25 mouse cellular contexts compared by ENCODE assay signal in genomic region chr2:32825796-32826195, GRCm38 (mm10). TPM values are rescaled to one million over a fixed set of nuclear protein-coding genes. Genes with fewer than 3 reads are reported as not detected.
DNase-seq lines count a peak whose midpoint lies in the region; ATAC-seq and TF ChIP-seq lines count a peak whose summit lies in the region.
"Had no signal": no experiment of that assay in that cellular context is flagged by ENCODE, and none has a peak within 500 bp of the region (broad histone marks: within the 10 kb centered on the region; RNA-seq: fewer than 3 reads in every experiment).

No protein-coding gene starts in this region.

- no peak overlapping the region for H3K4me3 ChIP-seq in forebrain, embryonic 10.5 days
- no peak overlapping the region for H3K4me3 ChIP-seq in forebrain, embryonic 11.5 days (ENCODE audit: low read depth, low read length)
- no peak overlapping the region for H3K4me3 ChIP-seq in kidney, postnatal 0 days (replicated peaks; ENCODE audit: low read depth, low read length)
- no peak overlapping the region for H3K4me3 ChIP-seq in kidney, embryonic 14.5 days (ENCODE audit: low read length)
- H3K4me3 ChIP-seq: embryonic facial prominence, embryonic 10.5 days; embryonic facial prominence, embryonic 12.5 days; forebrain, embryonic 13.5 days; forebrain, embryonic 15.5 days had no signal

- peaks cover 22% of the 10 kb centered on the region for H3K4me1 ChIP-seq in forebrain, embryonic 10.5 days
- peaks cover 2% of the 10 kb centered on the region; the same call in 1 of the 2 replicates for H3K4me1 ChIP-seq in forebrain, embryonic 11.5 days (replicated peaks; ENCODE audit: control insufficient read depth, insufficient read depth, low read length)
- 0 out of 2 replicates have a peak, but pooled peaks cover 8% of the 10 kb centered on the region for H3K4me1 ChIP-seq in kidney, postnatal 0 days (replicated peaks; ENCODE audit: insufficient read depth, low read length)
- peaks cover 10% of the 10 kb centered on the region; the same call in 1 of the 2 replicates for H3K4me1 ChIP-seq in kidney, embryonic 14.5 days (ENCODE audit: control insufficient read depth, insufficient read depth, low read length)

- H3K27me3 ChIP-seq in forebrain, embryonic 10.5 days (ENCODE audit: poor library complexity, severe bottlenecking): no peaks in the 10 kb centered on the region
- H3K27me3 ChIP-seq in forebrain, embryonic 11.5 days (ENCODE audit: control insufficient read depth, insufficient read depth, low read length): no peaks in the 10 kb centered on the region
- H3K27me3 ChIP-seq in kidney, postnatal 0 days (ENCODE audit: insufficient read depth, low read length): no peaks in the 10 kb centered on the region
- no peaks in the 10 kb centered on the region for H3K27me3 ChIP-seq in kidney, embryonic 14.5 days (ENCODE audit: control insufficient read depth, insufficient read depth, low read length)
- H3K27me3 ChIP-seq: CH12.LX; embryonic facial prominence, embryonic 12.5 days; forebrain, embryonic 13.5 days; forebrain, embryonic 15.5 days; Patski had no signal

- no peak overlapping the region for H3K9ac ChIP-seq in forebrain, embryonic 11.5 days (ENCODE audit: low read length)
- H3K9ac ChIP-seq in kidney, postnatal 0 days (ENCODE audit: low read depth, low read length): no peak overlapping the region
- no peak overlapping the region for H3K9ac ChIP-seq in kidney, embryonic 14.5 days (ENCODE audit: low read depth, low read length)
- H3K9ac ChIP-seq: embryonic facial prominence, embryonic 12.5 days; forebrain, embryonic 13.5 days; forebrain, embryonic 15.5 days; forebrain, postnatal 0 days had no signal

- no peak for ATAC-seq in forebrain, embryonic 11.5 days (replicated peaks; ENCODE audit: low FRiP score)
- ATAC-seq in kidney, postnatal 0 days (replicated peaks; ENCODE audit: low FRiP score, low read depth): no peak
- no peak for ATAC-seq in kidney, embryonic 14.5 days (ENCODE audit: low FRiP score, low TSS enrichment)
- ATAC-seq: activated CD4-positive, CD25-positive, alpha-beta regulatory T cell, adult 4 months; CD4-positive, CD25-positive, alpha-beta regulatory T cell, adult 4 months; forebrain, embryonic 13.5 days; forebrain, embryonic 15.5 days; forebrain, postnatal 0 days; Patski had no signal

- no peak for TF ChIP-seq CTCF in kidney, postnatal 0 days (IDR thresholded peaks at IDR 0.05; ENCODE audit: low read depth)

- H3K4me2 ChIP-seq in forebrain, embryonic 11.5 days (ENCODE audit: low read depth, low read length, severe bottlenecking): no peak overlapping the region
- H3K4me2 ChIP-seq in kidney, postnatal 0 days (ENCODE audit: low read length): no peak overlapping the region
- H3K4me2 ChIP-seq in kidney, embryonic 14.5 days (replicated peaks; ENCODE audit: low read depth, low read length): no peak overlapping the region
- H3K4me2 ChIP-seq: embryonic facial prominence, embryonic 12.5 days; forebrain, embryonic 13.5 days; forebrain, embryonic 15.5 days had no signal

- DNase-seq in forebrain, embryonic 10.5 days (ENCODE audit: extremely low spot score, low spot score): no peak
- no peak for DNase-seq in forebrain, embryonic 11.5 days (ENCODE audit: low spot score)
- DNase-seq in kidney, postnatal 0 days (ENCODE audit: low spot score): no peak
- peak; percentile 49 for DNase-seq in layer of hippocampus, adult 9-11 months
- no peak for DNase-seq in layer of hippocampus, postnatal 10 days (ENCODE audit: low spot score in 2 of 2)
- peak; percentile 32 for DNase-seq in A20 (ENCODE audit: low read depth, low spot score)
- DNase-seq in urinary bladder, adult 2 months (ENCODE audit: low spot score): no peak
- DNase-seq: adrenal gland, adult 8-10 months; adrenal gland, postnatal 14 days; adrenal gland, postnatal 36 days; B cell, adult 2 months; cerebellum, adult 18-20 months; cerebellum, adult 9-10 months; cerebellum, postnatal 10 days; forebrain, postnatal 0 days had no signal

- WGBS in forebrain, embryonic 10.5 days: 85% methylated on average over 6 of the region's 6 CpGs
- 88% methylated on average over 6 of the region's 6 CpGs for WGBS in forebrain, embryonic 11.5 days
- 80% methylated on average over 6 of the region's 6 CpGs for WGBS in kidney, postnatal 0 days
- WGBS in kidney, embryonic 14.5 days: 90% methylated on average over 6 of the region's 6 CpGs

- H3K36me3 ChIP-seq in forebrain, embryonic 10.5 days (replicated peaks): no peaks in the 10 kb centered on the region
- H3K36me3 ChIP-seq in forebrain, embryonic 11.5 days (ENCODE audit: control insufficient read depth, insufficient read depth, low read length): no peaks in the 10 kb centered on the region
- H3K36me3 ChIP-seq in kidney, postnatal 0 days (ENCODE audit: insufficient read depth, low read length): no peaks in the 10 kb centered on the region
- H3K36me3 ChIP-seq in kidney, embryonic 14.5 days (ENCODE audit: control insufficient read depth, insufficient read depth, low read length): no peaks in the 10 kb centered on the region
- H3K36me3 ChIP-seq: embryonic facial prominence, embryonic 12.5 days had no signal

- H3K9me3 ChIP-seq in forebrain, embryonic 10.5 days: no peaks in the 10 kb centered on the region
- H3K9me3 ChIP-seq in forebrain, embryonic 11.5 days (ENCODE audit: control insufficient read depth, low read length): no peaks in the 10 kb centered on the region
- H3K9me3 ChIP-seq in kidney, postnatal 0 days (replicated peaks; ENCODE audit: low read length): no peaks in the 10 kb centered on the region
- no peaks in the 10 kb centered on the region for H3K9me3 ChIP-seq in kidney, embryonic 14.5 days (ENCODE audit: control insufficient read depth, low read length)
- H3K9me3 ChIP-seq: embryonic facial prominence, embryonic 10.5 days; embryonic facial prominence, embryonic 12.5 days; forebrain, embryonic 13.5 days; forebrain, embryonic 15.5 days; G1E had no signal

- H3K27ac ChIP-seq in forebrain, embryonic 10.5 days: peak overlapping the region; percentile 1; the same call in 1 of the 2 replicates
- no peak overlapping the region for H3K27ac ChIP-seq in forebrain, embryonic 11.5 days (ENCODE audit: low read depth, low read length)
- 0 out of 2 replicates have a peak overlapping the region, but pooled peaks have one; percentile 47 for H3K27ac ChIP-seq in kidney, postnatal 0 days
- H3K27ac ChIP-seq in kidney, embryonic 14.5 days (ENCODE audit: low read depth, low read length): no peak overlapping the region
- H3K27ac ChIP-seq: embryonic facial prominence, embryonic 10.5 days; embryonic facial prominence, embryonic 12.5 days; forebrain, embryonic 13.5 days; forebrain, embryonic 15.5 days had no signal

RNA-seq across cellular contexts. Expression of gene Stxbp1, which starts 21.2 kb away (rescaled TPM):
- polyA plus RNA-seq in forebrain, embryonic 10.5 days (2016; fragmentation: Nextera tagmentation; extraction: Ambion mirVana): 18.7 and 20.8 TPM in 2 replicates
- polyA plus RNA-seq in forebrain, embryonic 11.5 days (2014; fragmentation: Nextera tagmentation; extraction: Ambion mirVana): 44.0 and 44.6 TPM in 2 replicates
- polyA plus RNA-seq in kidney, postnatal 0 days (2015; fragmentation: Nextera tagmentation; extraction: Ambion mirVana): 14.3 and 14.6 TPM in 2 replicates
- polyA plus RNA-seq in kidney, embryonic 14.5 days (2014; fragmentation: Nextera tagmentation; extraction: Ambion mirVana): 11.2 and 16.2 TPM in 2 replicates
- 100 to 1,000 TPM; 525 to 547 TPM for total RNA-seq in layer of hippocampus, postnatal 10 days (2021)
- polyA plus RNA-seq in urinary bladder, adult 2 months (2012; rRNA removed): 15.8 and 19.8 TPM in 2 replicates

RNA-seq across cellular contexts. Expression of gene Cfap157, which starts 41.6 kb away (rescaled TPM):
- polyA plus RNA-seq in forebrain, embryonic 10.5 days (2016; fragmentation: Nextera tagmentation; extraction: Ambion mirVana): 1.1 and 1.2 TPM in 2 replicates
- polyA plus RNA-seq in forebrain, embryonic 11.5 days (2014; fragmentation: Nextera tagmentation; extraction: Ambion mirVana): 0.33 and 0.87 TPM in 2 replicates
- polyA plus RNA-seq in kidney, postnatal 0 days (2015; fragmentation: Nextera tagmentation; extraction: Ambion mirVana): 0.45 and 0.48 TPM in 2 replicates
- 0.11 and 0.39 TPM in 2 replicates for polyA plus RNA-seq in kidney, embryonic 14.5 days (2014; fragmentation: Nextera tagmentation; extraction: Ambion mirVana)
- under 1 TPM; 0.75 to 0.76 TPM for total RNA-seq in layer of hippocampus, postnatal 10 days (2021)
- 0.29 and 0.41 TPM in 2 replicates for polyA plus RNA-seq in urinary bladder, adult 2 months (2012; rRNA removed)
- total RNA-seq: adrenal gland, adult 8-10 months; adrenal gland, postnatal 14 days; adrenal gland, postnatal 36 days; CH12.LX had no signal
- polyA plus RNA-seq: activated CD4-positive, CD25-positive, alpha-beta regulatory T cell, adult 4 months; G1E had no signal

RNA-seq across cellular contexts. Expression of gene Fam129b, which starts 50.1 kb away (rescaled TPM):
- 22.8 and 25.3 TPM in 2 replicates for polyA plus RNA-seq in forebrain, embryonic 10.5 days (2016; fragmentation: Nextera tagmentation; extraction: Ambion mirVana)
- polyA plus RNA-seq in forebrain, embryonic 11.5 days (2014; fragmentation: Nextera tagmentation; extraction: Ambion mirVana): 13.8 and 15.4 TPM in 2 replicates
- 41.1 and 42.2 TPM in 2 replicates for polyA plus RNA-seq in kidney, postnatal 0 days (2015; fragmentation: Nextera tagmentation; extraction: Ambion mirVana)
- 18.2 and 19.9 TPM in 2 replicates for polyA plus RNA-seq in kidney, embryonic 14.5 days (2014; fragmentation: Nextera tagmentation; extraction: Ambion mirVana)
- total RNA-seq in layer of hippocampus, postnatal 10 days (2021): 10 to 100 TPM; 22.6 to 26.3 TPM
- 99.6 and 102 TPM in 2 replicates for polyA plus RNA-seq in urinary bladder, adult 2 months (2012; rRNA removed)

RNA-seq across cellular contexts. Expression of gene Ptrh1, which starts 50.2 kb away (rescaled TPM):
- polyA plus RNA-seq in forebrain, embryonic 10.5 days (2016; fragmentation: Nextera tagmentation; extraction: Ambion mirVana): 4.4 and 5.1 TPM in 2 replicates
- 3.3 and 4.6 TPM in 2 replicates for polyA plus RNA-seq in forebrain, embryonic 11.5 days (2014; fragmentation: Nextera tagmentation; extraction: Ambion mirVana)
- 7.0 and 7.8 TPM in 2 replicates for polyA plus RNA-seq in kidney, postnatal 0 days (2015; fragmentation: Nextera tagmentation; extraction: Ambion mirVana)
- polyA plus RNA-seq in kidney, embryonic 14.5 days (2014; fragmentation: Nextera tagmentation; extraction: Ambion mirVana): 3.3 and 5.8 TPM in 2 replicates
- 10 to 100 TPM in 1 of 2 experiments, 1 to 10 TPM in 1; 5.4 to 11.5 TPM for total RNA-seq in layer of hippocampus, postnatal 10 days (2021)
- 8.6 and 10.4 TPM in 2 replicates for polyA plus RNA-seq in urinary bladder, adult 2 months (2012; rRNA removed)

RNA-seq across cellular contexts. Expression of gene Ttc16, which starts 50.4 kb away (rescaled TPM):
- 0.32 and 0.36 TPM in 2 replicates for polyA plus RNA-seq in forebrain, embryonic 10.5 days (2016; fragmentation: Nextera tagmentation; extraction: Ambion mirVana)
- 0.80 and 0.84 TPM in 2 replicates for polyA plus RNA-seq in forebrain, embryonic 11.5 days (2014; fragmentation: Nextera tagmentation; extraction: Ambion mirVana)
- 0.13 and 0.18 TPM in 2 replicates for polyA plus RNA-seq in kidney, postnatal 0 days (2015; fragmentation: Nextera tagmentation; extraction: Ambion mirVana)
- 0.30 TPM in 1 of 2 replicates, not detected in the other for polyA plus RNA-seq in kidney, embryonic 14.5 days (2014; fragmentation: Nextera tagmentation; extraction: Ambion mirVana)
- total RNA-seq in layer of hippocampus, postnatal 10 days (2021): under 1 TPM; 0.71 to 0.94 TPM
- polyA plus RNA-seq in urinary bladder, adult 2 months (2012; rRNA removed): 0.80 and 0.85 TPM in 2 replicates
- total RNA-seq: adrenal gland, postnatal 14 days had no signal

Comparison
In these comparisons a context has a peak if more than half of its experiments do, and no peak if none do; other contexts are left out.
1. DNase-seq: peak in layer of hippocampus, adult 9-11 months (single experiment) and A20 (single experiment); none in forebrain, embryonic 10.5 days (single experiment), forebrain, embryonic 11.5 days (single experiment), kidney, postnatal 0 days (single experiment), layer of hippocampus, postnatal 10 days (0 of 2) and urinary bladder, adult 2 months (single experiment).
2. H3K27ac ChIP-seq: peak in forebrain, embryonic 10.5 days (single experiment) and kidney, postnatal 0 days (single experiment); none in forebrain, embryonic 11.5 days (single experiment) and kidney, embryonic 14.5 days (single experiment).